14 mouse cellular contexts compared by ENCODE assay signal in the genomic region with DNA sequence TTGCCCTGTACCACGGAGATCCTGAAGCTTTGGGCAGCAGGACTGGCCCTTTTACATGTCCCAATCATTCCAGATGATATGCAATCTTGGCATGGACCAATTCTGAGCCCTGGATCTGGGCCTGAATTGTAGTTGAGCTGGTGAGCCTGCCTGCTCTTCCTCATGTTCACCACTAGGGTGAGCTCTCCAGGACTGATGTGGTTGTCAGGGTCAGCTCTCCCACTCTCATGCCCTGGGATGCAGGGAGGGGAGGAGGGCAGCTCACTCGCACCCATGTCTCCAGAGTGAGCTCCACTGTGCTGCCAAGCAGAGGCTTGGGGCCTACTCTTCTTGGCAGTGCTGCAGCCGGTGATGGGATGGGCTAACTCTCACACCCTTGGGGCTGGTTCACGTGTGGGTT. TPM values are rescaled to one million over a fixed set of nuclear protein-coding genes. Genes with fewer than 3 reads are reported as not detected.
DNase-seq lines count a peak whose midpoint lies in the region; TF ChIP-seq lines count a peak whose summit lies in the region.
"Had no signal": no experiment of that assay in that cellular context is flagged by ENCODE, and none has a peak within 500 bp of the region (broad histone marks: within the 10 kb centered on the region; RNA-seq: fewer than 3 reads in every experiment).

No protein-coding gene starts in this region.

- H3K36me3 ChIP-seq in E14TG2a.4 (ENCODE audit: insufficient read depth, low read length) = no peaks in the 10 kb centered on the region
- H3K36me3 ChIP-seq: embryonic facial prominence, embryonic 15.5 days; kidney, embryonic 15.5 days; neural tube, embryonic 15.5 days had no signal

- peak; percentile 76 for TF ChIP-seq CTCF in layer of hippocampus, adult 2 months (conservative IDR thresholded peaks at IDR 0.05)
- peak; percentile 83 for TF ChIP-seq CTCF in E14TG2a.4 (conservative IDR thresholded peaks at IDR 0.05; ENCODE audit: low read length)

- peak; percentile 38 to 47 for DNase-seq in cerebellum, postnatal 10 days
- no peak for DNase-seq in cerebellum, adult 9-10 months
- no peak for DNase-seq in layer of hippocampus, adult 2 months (ENCODE audit: low spot score in 2 of 2)
- no peak for DNase-seq in layer of hippocampus, postnatal 36 days
- peak; percentile 32 for DNase-seq in embryo, embryonic 10.5 days (ENCODE audit: low spot score)
- DNase-seq in c-Kit-positive CD71-positive TER-119-positive erythroid progenitor cells, embryonic 14.5 days (ENCODE audit: low spot score) = no peak
- no peak for DNase-seq in kidney, adult 8-10 months
- DNase-seq: heart, postnatal 10 days; thymus, postnatal 4 days had no signal

- H3K27me3 ChIP-seq in E14TG2a.4 (ENCODE audit: insufficient read depth, low read length) = no peaks in the 10 kb centered on the region
- H3K27me3 ChIP-seq: embryonic facial prominence, embryonic 15.5 days; kidney, embryonic 15.5 days; neural tube, embryonic 15.5 days had no signal

- H3K9me3 ChIP-seq in E14TG2a.4 (ENCODE audit: low read length) = peaks cover 21% of the 10 kb centered on the region
- H3K9me3 ChIP-seq: embryonic facial prominence, embryonic 15.5 days; kidney, embryonic 15.5 days; neural tube, embryonic 15.5 days had no signal

- H3K4me1 ChIP-seq in E14TG2a.4 (replicated peaks; ENCODE audit: low read depth, low read length) = no peaks in the 10 kb centered on the region
- H3K4me1 ChIP-seq: embryonic facial prominence, embryonic 15.5 days; kidney, embryonic 15.5 days; neural tube, embryonic 15.5 days had no signal

- H3K27ac ChIP-seq in layer of hippocampus, adult 2 months = no peak overlapping the region
- H3K27ac ChIP-seq: embryonic facial prominence, embryonic 15.5 days; kidney, embryonic 15.5 days; macrophage; neural tube, embryonic 15.5 days had no signal

- H3K4me3 ChIP-seq in layer of hippocampus, adult 2 months = no peak overlapping the region
- no peak overlapping the region for H3K4me3 ChIP-seq in E14TG2a.4 (replicated peaks; ENCODE audit: low read length)
- H3K4me3 ChIP-seq: embryonic facial prominence, embryonic 15.5 days; kidney, embryonic 15.5 days; neural tube, embryonic 15.5 days had no signal

RNA-seq across cellular contexts. Expression of gene Sh3gl2, which starts 18.9 kb away (rescaled TPM):
- 100 to 1,000 TPM; 285 to 321 TPM for total RNA-seq in layer of hippocampus, adult 2 months (2021)
- 100 to 1,000 TPM; 280 to 322 TPM for total RNA-seq in layer of hippocampus, postnatal 36 days (2021)

Comparison
In these comparisons a context has a peak if more than half of its experiments do, and no peak if none do; other contexts are left out.
1. DNase-seq: peak in cerebellum, postnatal 10 days (2 of 2) and embryo, embryonic 10.5 days (single experiment); none in cerebellum, adult 9-10 months (single experiment), layer of hippocampus, adult 2 months (0 of 2), layer of hippocampus, postnatal 36 days (0 of 2), c-Kit-positive CD71-positive TER-119-positive erythroid progenitor cells, embryonic 14.5 days (single experiment) and kidney, adult 8-10 months (0 of 2).